Mouse (Mus musculus) testis, postnatal 14 days (tissue): ENCODE measurements around the gene Shroom3.
A peak's percentile ranks its signal among the peaks of the same experiment; 100 is the strongest.

ENCODE experiments used
- DNase-seq: peaks from one replicate; pipeline ENCODE4 v3.0.0; 2021; ENCODE audit warnings: low spot score

Gene Shroom3

GRCm38 (mm10) chr5:92808503-92809415 is 125.5 kb downstream of the Shroom3 start:
- DNase-seq, result peak; percentile 65

DNA sequence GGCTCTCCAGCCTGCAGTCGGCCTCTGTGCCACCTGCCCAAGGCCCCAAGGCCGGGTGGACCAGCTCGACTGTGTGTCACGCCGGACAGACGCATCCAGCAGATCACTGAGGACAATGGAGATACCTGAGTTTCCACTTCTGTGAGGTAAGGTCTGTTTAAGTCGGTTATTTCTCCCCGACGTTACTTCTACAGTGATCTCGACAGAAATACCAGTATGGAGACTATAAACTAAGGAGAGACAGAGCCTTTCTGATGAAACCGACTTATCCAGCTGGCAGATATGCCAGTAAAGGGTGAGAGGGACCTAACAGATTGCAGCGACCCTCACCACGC is 126.1 kb downstream of the Shroom3 start:
- no peak for DNase-seq

DNA sequence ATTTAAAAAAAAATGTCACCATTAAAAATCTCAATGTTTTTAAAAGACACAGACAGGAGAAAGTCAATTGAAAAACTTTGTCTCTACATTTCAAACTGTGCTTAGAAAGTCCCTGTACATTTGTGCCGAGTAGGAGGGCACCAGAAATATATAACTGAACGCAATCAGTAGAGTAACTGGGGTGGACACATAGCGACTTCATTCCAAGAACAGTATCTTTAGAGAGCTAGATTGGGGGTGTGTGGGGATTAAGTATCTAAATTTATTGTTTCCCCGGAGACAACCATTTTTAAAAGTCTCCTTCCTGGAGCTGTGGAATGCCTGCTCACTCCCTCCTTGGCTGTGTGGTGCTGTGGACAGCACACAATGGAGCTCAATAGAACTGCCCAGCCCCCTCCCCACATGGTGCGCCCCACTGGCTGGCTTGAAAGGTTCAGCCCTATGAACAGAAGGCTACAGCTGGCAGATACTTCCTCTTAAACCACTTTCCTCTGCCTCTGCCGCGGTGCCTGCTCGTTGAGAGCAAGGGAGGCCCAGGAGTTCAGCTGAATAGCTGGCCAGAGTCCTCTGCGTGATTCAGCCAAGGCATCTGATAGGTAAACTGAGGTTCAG is 127.8 kb downstream of the Shroom3 start:
- DNase-seq, result no peak

DNA sequence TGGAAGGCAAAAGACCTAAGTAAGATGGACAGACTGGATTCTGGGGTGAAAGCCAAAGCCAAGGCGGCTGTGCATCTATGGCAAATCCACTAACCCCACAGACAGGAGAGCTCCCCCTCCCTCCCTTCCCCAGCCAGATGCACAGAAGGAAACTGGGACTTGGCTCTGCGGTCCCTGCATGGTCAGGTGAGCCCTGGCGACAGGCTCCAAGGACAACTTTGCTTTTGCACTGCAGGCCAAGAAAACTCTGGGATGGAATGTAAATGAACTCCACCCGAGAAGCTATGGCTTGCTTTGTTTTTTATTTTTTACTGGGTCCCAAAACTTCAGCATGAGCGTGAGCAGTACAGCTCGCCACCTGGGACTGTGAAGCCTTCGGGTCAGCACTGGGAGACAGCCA is 128.5 kb downstream of the Shroom3 start:
- DNase-seq, result no peak

GRCm38 (mm10) chr5:92812936-92813335 is 129.7 kb downstream of the Shroom3 start:
- no peak for DNase-seq

- no peak for DNase-seq
Observed at GRCm38 (mm10) chr5:92813562-92813961, 130.3 kb downstream of the Shroom3 start.

DNA sequence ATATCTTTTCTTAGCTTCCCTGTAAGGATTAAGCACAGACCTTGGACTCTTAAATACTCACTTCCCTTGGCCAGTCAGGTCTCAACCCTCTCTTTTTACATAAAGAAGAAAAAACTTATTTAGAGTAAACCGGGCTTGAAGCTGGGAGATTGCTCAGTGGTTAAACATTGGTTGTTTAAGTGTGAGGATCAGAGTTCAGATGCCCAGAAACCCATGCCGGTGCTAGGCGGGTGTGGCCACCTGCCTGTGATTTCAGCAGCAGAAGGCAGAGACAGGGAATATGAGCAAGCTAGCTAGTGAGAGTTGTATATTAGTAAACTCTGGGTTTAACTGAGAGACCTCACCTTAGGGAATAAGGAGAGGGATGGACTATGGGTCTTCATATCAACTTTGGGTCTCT is 131.4 kb downstream of the Shroom3 start:
- DNase-seq, result no peak

GRCm38 (mm10) chr5:92817122-92817822 is 134.0 kb downstream of the Shroom3 start:
- no peak for DNase-seq

GRCm38 (mm10) chr5:92821370-92821769 is 138.1 kb downstream of the Shroom3 start:
- no peak for DNase-seq

- no peak for DNase-seq
Observed at GRCm38 (mm10) chr5:92823495-92823894, 140.3 kb downstream of the Shroom3 start.

GRCm38 (mm10) chr5:92824304-92825009 is 141.2 kb downstream of the Shroom3 start:
- DNase-seq, result no peak

- no peak for DNase-seq
Observed at GRCm38 (mm10) chr5:92830391-92830790, 147.2 kb downstream of the Shroom3 start.

GRCm38 (mm10) chr5:92834513-92834912 is 151.3 kb downstream of the Shroom3 start:
- DNase-seq, result no peak

GRCm38 (mm10) chr5:92837311-92837710 is 154.1 kb downstream of the Shroom3 start:
- DNase-seq, result no peak

DNA sequence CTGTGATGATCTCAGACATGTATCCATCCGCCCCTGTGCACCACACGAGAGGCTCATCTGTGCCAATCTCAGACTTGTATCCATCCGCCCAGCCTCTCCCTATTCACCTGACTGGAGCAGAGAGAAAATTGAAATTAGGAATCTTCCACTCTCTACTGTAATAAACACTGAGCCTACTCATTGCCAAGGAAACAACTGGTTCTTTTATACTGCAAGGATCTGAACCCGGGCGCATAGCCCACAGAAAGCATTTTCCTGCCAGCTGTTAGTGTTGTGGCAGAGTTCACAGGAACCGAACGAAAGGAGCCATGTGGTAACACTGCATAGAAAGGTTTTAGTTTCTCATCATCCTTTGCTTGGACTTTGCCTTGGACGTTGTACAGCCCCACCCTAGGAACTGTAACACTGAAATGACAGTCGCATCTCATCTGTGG is 155.1 kb downstream of the Shroom3 start:
- DNase-seq, result no peak

DNA sequence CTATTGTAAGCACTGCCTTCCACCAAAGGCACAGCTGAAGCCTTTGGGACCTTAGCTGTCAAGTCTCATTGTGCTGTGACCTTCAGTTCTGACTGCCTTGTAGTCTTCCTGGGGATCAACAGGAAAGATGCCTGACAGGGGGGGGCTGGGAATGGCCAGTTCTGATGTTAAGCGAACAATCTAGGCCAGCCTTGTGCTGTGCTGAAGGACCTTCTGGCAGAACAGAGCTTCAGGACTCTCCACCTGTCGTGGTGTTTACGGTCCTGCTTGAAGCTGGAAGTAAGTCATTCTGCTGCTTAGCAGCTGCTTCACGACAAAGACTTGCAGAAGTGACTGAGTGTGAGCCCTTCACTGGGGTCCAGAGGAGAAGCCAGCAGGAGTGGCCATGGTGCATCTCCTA is 156.1 kb downstream of the Shroom3 start:
- no peak for DNase-seq

GRCm38 (mm10) chr5:92841474-92841873 is 158.2 kb downstream of the Shroom3 start:
- no peak for DNase-seq

- DNase-seq, result no peak
Observed at GRCm38 (mm10) chr5:92842417-92842816, 159.2 kb downstream of the Shroom3 start.

GRCm38 (mm10) chr5:92842881-92843280 is 159.6 kb downstream of the Shroom3 start:
- no peak for DNase-seq

- DNase-seq, result no peak
Observed at GRCm38 (mm10) chr5:92843850-92844785, 160.9 kb downstream of the Shroom3 start.

DNA sequence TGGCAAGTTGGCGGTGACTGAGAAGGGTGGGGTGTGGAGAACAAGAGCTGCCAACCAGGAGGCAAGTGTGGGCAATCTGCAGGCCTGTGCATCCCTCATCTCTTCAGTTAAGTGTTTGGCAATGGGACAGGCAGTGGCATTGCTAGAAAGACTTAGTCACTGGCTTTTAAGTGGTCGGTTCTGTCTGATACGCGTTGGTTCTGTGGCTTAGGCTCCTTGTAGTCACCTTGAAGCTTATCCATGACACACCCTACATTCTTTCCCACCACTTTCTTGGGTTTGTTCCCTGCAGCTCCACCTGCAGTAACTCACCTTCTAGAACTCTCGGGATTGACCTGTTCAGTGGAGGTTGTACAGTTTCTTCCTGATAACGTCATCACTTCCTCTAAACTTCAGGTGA is 166.5 kb downstream of the Shroom3 start:
- no peak for DNase-seq
